Mouse (Mus musculus): ENCODE measurements at regions not wholly inside any gene's neighbourhood (a gene's known extent, or its start where the extent isn't known, plus 50 kb on each side); places are given as distances from the start of the nearest gene placed in this dataset.
A peak's percentile ranks its signal among the peaks of the same experiment; 100 is the strongest.

DNA sequence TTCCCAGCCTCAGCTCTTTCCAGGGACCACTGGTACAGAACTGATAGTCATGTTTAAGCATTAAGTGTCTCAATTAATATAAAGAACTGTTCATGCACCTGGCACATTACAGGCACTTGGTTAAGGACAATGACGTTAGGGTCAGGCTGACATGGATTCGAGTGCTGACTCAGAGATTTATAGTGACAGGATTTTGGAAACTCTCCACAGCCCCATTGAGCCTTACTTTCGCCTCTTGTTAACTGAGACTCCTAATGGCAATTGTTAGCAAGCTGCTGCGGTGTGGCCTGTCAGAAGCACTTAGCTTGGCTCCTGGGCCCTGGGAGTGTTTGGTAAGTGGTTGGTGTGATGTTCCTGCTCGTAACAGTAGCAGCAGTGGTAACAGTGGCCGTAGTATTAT is 644.4 kb downstream of the Dhx35 start:
- WGBS: 78% methylated on average over 6 of the region's 6 CpGs
- Histone ChIP-seq H3K4me1 (ENCODE audit: control insufficient read depth, insufficient read depth, low read length) (no peaks in the 10 kb centered on the region), H3K4me3 (replicated peaks; ENCODE audit: extremely low read depth, low read depth, low read length) (no peak overlapping the region)
- DNase-seq: no peak
- TF ChIP-seq CTCF (IDR thresholded peaks at IDR 0.05; ENCODE audit: insufficient read depth, low read length) (no peak), POLR2A (IDR thresholded peaks at IDR 0.05; ENCODE audit: borderline replicate concordance, extremely low read depth, low read depth, low read length) (no peak)

DNA sequence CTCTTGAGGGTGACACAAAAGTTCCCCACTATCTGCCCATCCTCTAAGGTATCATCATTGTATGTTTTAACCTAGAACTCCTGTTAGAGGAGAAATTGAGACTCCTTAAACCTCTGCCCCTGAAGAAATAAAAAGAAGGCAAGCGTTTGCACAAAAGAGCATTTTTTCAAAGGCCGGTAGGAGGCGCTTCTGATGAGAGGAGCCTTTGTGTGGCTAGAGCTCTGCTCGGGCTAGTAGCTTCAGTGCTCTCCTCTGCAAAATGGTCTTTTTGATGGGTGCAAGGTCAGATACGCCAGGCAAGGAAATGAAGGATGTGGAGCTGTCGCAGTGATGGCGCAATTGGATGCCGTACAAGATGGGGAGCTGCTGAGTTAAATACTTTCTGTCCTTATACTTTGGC is 649.0 kb downstream of the Dhx35 start:
- Histone ChIP-seq H3K4me1 (ENCODE audit: control insufficient read depth, insufficient read depth, low read length) (peaks cover 7% of the 10 kb centered on the region), H3K4me3 (replicated peaks; ENCODE audit: extremely low read depth, low read depth, low read length) (no peak overlapping the region)
- no peak for TF ChIP-seq POLR2A (IDR thresholded peaks at IDR 0.05; ENCODE audit: borderline replicate concordance, extremely low read depth, low read depth, low read length)
- peak; percentile 27; the same call in 1 of the 2 replicates for TF ChIP-seq CTCF (IDR thresholded peaks at IDR 0.05; ENCODE audit: insufficient read depth, low read length)
- 42% methylated on average over 8 of the region's 8 CpGs for WGBS
- DNase-seq: no peak

DNA sequence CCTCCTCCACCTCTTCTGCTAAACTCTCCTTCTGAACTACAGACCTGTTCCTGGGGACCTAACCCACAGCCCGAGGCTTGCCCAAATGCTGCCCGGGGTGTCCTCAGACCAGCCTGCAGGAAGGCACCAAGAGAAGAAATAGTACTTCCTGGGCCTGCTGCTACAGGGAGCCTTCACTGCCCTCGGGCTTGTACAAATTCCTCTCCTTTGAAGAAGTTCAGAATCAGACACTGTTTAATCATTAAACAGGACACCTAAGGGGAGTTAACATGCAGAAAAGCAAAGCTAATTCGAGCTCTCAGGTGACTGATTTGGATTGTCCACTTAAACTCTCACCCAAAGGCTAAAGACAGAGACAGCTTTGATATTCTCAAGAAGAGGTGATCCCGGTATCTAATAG is 651.8 kb downstream of the Dhx35 start:
- WGBS: 30% methylated on average over 5 of the region's 5 CpGs
- no peak for TF ChIP-seq CTCF (IDR thresholded peaks at IDR 0.05; ENCODE audit: insufficient read depth, low read length)
- no peak for TF ChIP-seq POLR2A (IDR thresholded peaks at IDR 0.05; ENCODE audit: borderline replicate concordance, extremely low read depth, low read depth, low read length)

DNA sequence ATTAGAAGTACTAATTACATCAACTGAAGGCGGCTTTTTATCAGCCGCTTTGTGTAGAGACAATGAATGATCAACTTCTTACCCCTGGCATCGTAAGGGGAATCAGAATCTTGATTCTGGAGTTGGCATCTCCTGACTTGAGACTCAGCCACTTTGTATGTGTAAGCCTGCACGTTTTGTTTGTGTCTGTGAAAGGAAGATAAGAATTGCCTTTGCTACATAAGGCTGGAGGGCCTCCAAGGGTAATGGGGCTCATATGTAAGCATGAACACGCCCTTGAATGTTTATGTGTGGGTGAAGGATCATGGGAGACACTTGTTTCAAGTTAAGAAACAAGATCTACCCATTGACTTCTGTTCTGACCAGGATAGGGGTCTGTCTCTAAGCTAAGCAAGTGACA is 652.3 kb downstream of the Dhx35 start:
- no peak for TF ChIP-seq CTCF (IDR thresholded peaks at IDR 0.05; ENCODE audit: insufficient read depth, low read length)
- TF ChIP-seq POLR2A (IDR thresholded peaks at IDR 0.05; ENCODE audit: borderline replicate concordance, extremely low read depth, low read depth, low read length): no peak
- DNase-seq: no peak
- WGBS: 32% methylated on average over 5 of the region's 5 CpGs
- no peak overlapping the region for H3K4me3 ChIP-seq (replicated peaks; ENCODE audit: extremely low read depth, low read depth, low read length)
- H3K4me1 ChIP-seq (ENCODE audit: control insufficient read depth, insufficient read depth, low read length): peaks cover 9% of the 10 kb centered on the region

More for the DNA sequence above, 651.8 kb downstream of the Dhx35 start:
- no peak overlapping the region for H3K4me3 ChIP-seq (replicated peaks; ENCODE audit: extremely low read depth, low read depth, low read length)
- DNase-seq: no peak
- H3K4me1 ChIP-seq (ENCODE audit: control insufficient read depth, insufficient read depth, low read length): peaks cover 7% of the 10 kb centered on the region

DNA sequence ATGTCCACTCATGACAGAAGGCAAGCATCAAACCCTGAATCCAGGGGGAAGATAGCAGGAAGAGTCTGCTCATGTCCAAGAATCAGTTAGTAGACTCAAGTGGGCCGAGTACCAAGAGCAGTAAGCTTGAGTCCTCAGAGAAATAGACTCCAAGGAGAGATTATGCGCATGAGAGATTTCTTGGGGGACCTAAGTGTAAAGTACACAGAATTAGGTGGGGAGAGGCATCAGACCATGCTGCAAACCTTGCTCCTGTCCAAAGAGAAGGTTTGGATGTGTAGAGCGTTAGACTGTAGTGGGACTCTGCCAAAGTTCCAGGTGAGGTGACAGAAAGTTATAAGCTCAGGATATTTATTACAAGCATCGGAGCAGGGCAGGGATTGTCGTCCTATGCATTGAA is 654.4 kb downstream of the Dhx35 start:
- DNase-seq: no peak
- 91% methylated on average over 5 of the region's 5 CpGs for WGBS
- no peak overlapping the region for H3K4me3 ChIP-seq (replicated peaks; ENCODE audit: extremely low read depth, low read depth, low read length)
- H3K4me1 ChIP-seq (ENCODE audit: control insufficient read depth, insufficient read depth, low read length): peaks cover 9% of the 10 kb centered on the region
- no peak for TF ChIP-seq CTCF (IDR thresholded peaks at IDR 0.05; ENCODE audit: insufficient read depth, low read length)
- no peak for TF ChIP-seq POLR2A (IDR thresholded peaks at IDR 0.05; ENCODE audit: borderline replicate concordance, extremely low read depth, low read depth, low read length)

DNA sequence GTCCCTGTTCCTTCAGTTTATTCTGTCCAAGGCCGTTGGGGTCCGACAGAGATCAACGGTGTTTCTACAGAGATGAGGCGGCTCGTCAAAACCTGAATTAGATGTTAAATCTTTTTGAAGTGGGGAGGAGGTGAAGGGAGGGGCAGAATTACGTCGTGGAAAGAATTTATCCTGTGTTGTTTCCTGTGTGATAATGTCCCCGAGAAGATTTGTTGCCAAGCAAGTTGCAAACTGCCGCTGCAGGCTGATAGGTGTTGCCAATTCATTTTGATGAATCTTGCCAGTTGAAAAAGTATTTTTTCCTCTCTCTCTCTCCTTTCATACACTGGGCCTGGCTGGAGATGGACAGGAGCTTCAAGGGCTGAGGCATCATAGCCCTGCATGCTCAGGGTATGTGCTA is 656.8 kb downstream of the Dhx35 start:
- H3K4me3 ChIP-seq (replicated peaks; ENCODE audit: extremely low read depth, low read depth, low read length): no peak overlapping the region
- 26% methylated on average over 9 of the region's 9 CpGs for whole genome bisulfite sequencing

DNA sequence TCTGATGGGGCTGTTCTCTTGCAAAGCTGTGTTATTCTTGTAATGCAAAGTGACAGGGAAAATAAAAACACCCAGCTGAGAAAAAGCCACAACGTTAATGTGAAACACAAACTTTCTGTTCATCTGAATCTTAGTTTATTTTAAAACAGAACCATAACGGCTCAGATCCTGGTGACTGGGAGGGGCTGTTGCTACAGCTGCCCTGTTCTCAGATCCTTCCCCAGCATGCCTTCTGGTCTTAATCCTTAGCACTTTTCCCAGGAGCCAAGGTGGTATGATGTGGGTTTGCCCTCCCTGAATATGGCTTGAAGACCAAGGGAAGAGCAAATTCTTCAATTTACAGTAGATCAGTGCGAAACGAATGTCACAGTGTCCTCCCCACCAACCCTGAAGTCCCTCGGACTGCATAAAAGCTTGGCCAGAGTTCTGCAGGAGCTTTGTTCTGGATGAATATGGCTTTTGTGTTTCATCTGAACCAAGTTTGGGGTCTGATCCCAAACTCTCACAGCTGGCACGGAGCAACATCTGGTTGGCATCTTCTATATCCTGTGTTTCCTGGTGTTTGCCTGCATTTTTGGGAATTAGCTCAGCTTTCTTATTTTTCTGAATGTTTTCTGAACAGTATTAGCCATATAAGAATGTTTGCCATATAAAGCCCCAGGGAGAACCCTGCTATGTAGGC is 686.9 kb downstream of the Dhx35 start:
- no peak for TF ChIP-seq CTCF (IDR thresholded peaks at IDR 0.05; ENCODE audit: insufficient read depth, low read length)
- no peak for TF ChIP-seq POLR2A (IDR thresholded peaks at IDR 0.05; ENCODE audit: borderline replicate concordance, extremely low read depth, low read depth, low read length)
- Histone ChIP-seq H3K4me3 (replicated peaks; ENCODE audit: extremely low read depth, low read depth, low read length) (no peak overlapping the region), H3K4me1 (ENCODE audit: control insufficient read depth, insufficient read depth, low read length) (no peaks in the 10 kb centered on the region)
- no peak for DNase-seq
- 74% methylated on average over 6 of the region's 6 CpGs for WGBS

More for the DNA sequence above, 656.8 kb downstream of the Dhx35 start:
- DNase-seq: no peak
- TF ChIP-seq POLR2A (IDR thresholded peaks at IDR 0.05; ENCODE audit: borderline replicate concordance, extremely low read depth, low read depth, low read length): no peak
- TF ChIP-seq CTCF (IDR thresholded peaks at IDR 0.05; ENCODE audit: insufficient read depth, low read length): no peak
- H3K4me1 ChIP-seq (ENCODE audit: control insufficient read depth, insufficient read depth, low read length): peaks cover 4% of the 10 kb centered on the region

DNA sequence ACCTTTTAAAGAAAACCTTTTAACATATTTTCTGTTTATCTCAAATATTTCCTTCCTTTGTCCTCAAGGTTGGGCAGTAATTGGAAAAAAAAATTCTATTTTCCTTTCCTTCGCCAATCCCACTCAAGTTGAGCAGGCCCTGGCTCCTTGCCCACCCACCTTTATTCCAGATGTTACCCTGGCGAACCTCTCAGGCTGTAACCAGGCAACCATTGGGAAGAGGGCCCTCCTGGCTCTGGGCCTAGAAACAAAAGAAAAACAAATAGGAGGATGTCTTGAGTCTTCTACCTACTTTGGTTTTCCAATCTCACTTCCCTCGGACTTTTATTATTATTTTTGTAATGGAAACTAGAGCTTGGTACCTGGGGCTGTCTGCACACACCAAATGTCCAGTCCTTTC is 696.5 kb downstream of the Dhx35 start:
- TF ChIP-seq CTCF (IDR thresholded peaks at IDR 0.05; ENCODE audit: insufficient read depth, low read length) (no peak), POLR2A (IDR thresholded peaks at IDR 0.05; ENCODE audit: borderline replicate concordance, extremely low read depth, low read depth, low read length) (no peak)
- WGBS: 30% methylated on average over 3 of the region's 3 CpGs
- H3K4me1 ChIP-seq (ENCODE audit: control insufficient read depth, insufficient read depth, low read length): no peaks in the 10 kb centered on the region
- H3K4me3 ChIP-seq (replicated peaks; ENCODE audit: extremely low read depth, low read depth, low read length): no peak overlapping the region
- no peak for DNase-seq

DNA sequence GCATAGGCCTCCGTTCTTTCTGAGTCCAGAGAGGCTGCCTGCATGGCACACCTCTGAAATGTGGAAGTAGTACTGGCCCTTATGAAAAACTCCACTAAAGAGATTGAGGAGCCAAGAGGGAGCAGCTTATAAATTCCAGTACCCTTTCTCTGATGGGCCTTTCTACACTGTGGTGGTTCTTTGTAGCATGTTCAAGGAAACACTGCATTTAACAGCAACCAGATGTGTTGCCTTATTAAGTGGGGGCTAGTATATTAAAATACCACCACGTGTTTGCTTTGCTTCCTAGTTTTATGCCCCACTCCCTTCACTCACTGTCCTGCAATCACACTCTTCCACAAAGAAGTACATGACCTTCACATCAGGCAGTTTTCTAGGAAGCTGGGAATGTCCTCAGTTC is 704.1 kb downstream of the Dhx35 start:
- TF ChIP-seq CTCF (IDR thresholded peaks at IDR 0.05; ENCODE audit: insufficient read depth, low read length): no peak
- H3K4me1 ChIP-seq (ENCODE audit: control insufficient read depth, insufficient read depth, low read length): no peaks in the 10 kb centered on the region
- 81% methylated on average over 2 of the region's 2 CpGs for WGBS
- DNase-seq: no peak
- H3K4me3 ChIP-seq (replicated peaks; ENCODE audit: extremely low read depth, low read depth, low read length): no peak overlapping the region

DNA sequence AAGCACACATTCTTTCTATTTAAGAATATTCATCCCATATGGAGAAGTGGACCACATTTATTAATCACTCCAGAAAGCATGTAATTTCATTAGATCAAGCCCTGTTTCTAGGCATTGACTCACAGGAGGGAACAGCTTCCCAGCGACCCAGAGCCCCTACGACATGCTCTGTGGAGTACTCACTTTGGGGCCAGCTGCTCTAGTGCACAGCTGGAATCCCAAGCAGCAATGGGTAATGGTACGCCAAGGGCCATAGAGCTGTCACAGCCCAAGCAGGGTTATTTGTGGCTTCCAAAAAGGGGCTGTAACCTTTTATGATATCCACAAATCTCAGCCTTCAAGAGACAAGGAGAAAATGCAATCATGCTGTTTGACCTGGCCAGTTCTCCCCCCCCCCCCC is 706.4 kb downstream of the Dhx35 start:
- no peak overlapping the region for H3K4me3 ChIP-seq (replicated peaks; ENCODE audit: extremely low read depth, low read depth, low read length)
- no peaks in the 10 kb centered on the region for H3K4me1 ChIP-seq (ENCODE audit: control insufficient read depth, insufficient read depth, low read length)
- no peak for DNase-seq
- TF ChIP-seq POLR2A (IDR thresholded peaks at IDR 0.05; ENCODE audit: borderline replicate concordance, extremely low read depth, low read depth, low read length): no peak
- TF ChIP-seq CTCF (IDR thresholded peaks at IDR 0.05; ENCODE audit: insufficient read depth, low read length): no peak
- WGBS: 82% methylated on average over 3 of the region's 3 CpGs
